Mouse (Mus musculus) myocyte (in vitro differentiated cells): ENCODE results near the gene Afmid. TPM values are rescaled to one million over a fixed set of nuclear protein-coding genes. Genes with fewer than 3 reads are reported as not detected.
A peak's percentile ranks its signal among the peaks of the same experiment; 100 is the strongest.

ENCODE experiments used
- H3K27me3 ChIP-seq: one replicate; pipeline ENCODE4 v1.6.1; 2011; ENCODE audit not compliant: control insufficient read depth, insufficient read depth, insufficient read length
- H3K36me3 ChIP-seq: one replicate; pipeline ENCODE4 v1.6.1; 2011; ENCODE audit not compliant: control insufficient read depth, insufficient read depth
- H3K4me2 ChIP-seq: one replicate; pipeline ENCODE4 v1.6.1; 2011; ENCODE audit warnings: low read depth, control low read depth
- H3K4me3 ChIP-seq: one replicate; pipeline ENCODE4 v1.5.1; 2011; ENCODE audit warnings: mild to moderate bottlenecking, control low read depth, moderate library complexity
- H3K79me2 ChIP-seq: one replicate; pipeline ENCODE4 v1.6.1; 2011; ENCODE audit not compliant: control insufficient read depth, insufficient read depth
- H3ac ChIP-seq: one replicate; pipeline ENCODE4 v1.6.1; 2011; ENCODE audit not compliant: control insufficient read depth, insufficient read length
- CEBPB ChIP-seq: IDR thresholded peaks from 2 replicates; pipeline ENCODE4 v1.6.1; 2011; ENCODE audit warnings: mild to moderate bottlenecking, moderate library complexity; ENCODE audit not compliant: poor library complexity, insufficient read depth, severe bottlenecking
- E2F4 ChIP-seq: IDR thresholded peaks from one replicate; pipeline ENCODE4 v1.6.1; 2011; ENCODE audit warnings: mild to moderate bottlenecking, control low read depth, moderate library complexity; ENCODE audit not compliant: insufficient read depth
- MAX ChIP-seq: IDR thresholded peaks from one replicate; pipeline ENCODE4 v1.6.1; 2011; ENCODE audit warnings: low read depth, mild to moderate bottlenecking, control low read depth
- MYOD1 ChIP-seq, 3 experiments: IDR thresholded peaks; one replicate each; pipeline ENCODE4 v1.6.1; 2011; ENCODE audit warnings: control low read depth in 2 of 3, low read depth in 2 of 3, mild to moderate bottlenecking in 2 of 3, moderate library complexity in 1 of 3; ENCODE audit not compliant: insufficient read length in 2 of 3, control insufficient read depth in 1 of 3
- MYOG ChIP-seq, 3 experiments: IDR thresholded peaks; one replicate each; pipeline ENCODE4 v1.6.1; 2011; ENCODE audit warnings: control low read depth in 2 of 3, low read depth in 2 of 3, mild to moderate bottlenecking in 2 of 3; ENCODE audit not compliant: insufficient read length in 2 of 3, control insufficient read depth in 1 of 3, insufficient read depth in 1 of 3
- POLR2A ChIP-seq: IDR thresholded peaks from one replicate; pipeline ENCODE4 v1.6.1; 2011; ENCODE audit warnings: low read depth, mild to moderate bottlenecking, control low read depth, moderate library complexity; ENCODE audit not compliant: insufficient read length
- POLR2AphosphoS2 ChIP-seq: IDR thresholded peaks from one replicate; pipeline ENCODE4 v1.6.1; 2011; ENCODE audit warnings: low read depth, control low read depth; ENCODE audit not compliant: insufficient read length
- REST ChIP-seq: IDR thresholded peaks from one replicate; pipeline ENCODE4 v1.6.1; 2011; ENCODE audit warnings: mild to moderate bottlenecking, control low read depth, moderate library complexity; ENCODE audit not compliant: insufficient read depth, insufficient read length
- SRF ChIP-seq: IDR thresholded peaks from one replicate; pipeline ENCODE4 v1.6.1; 2011; ENCODE audit warnings: low read depth; ENCODE audit not compliant: control insufficient read depth, insufficient read length
- TCF12 ChIP-seq: IDR thresholded peaks from one replicate; pipeline ENCODE4 v1.6.1; 2011; ENCODE audit warnings: mild to moderate bottlenecking, control low read depth; ENCODE audit not compliant: poor library complexity, insufficient read depth, severe bottlenecking
- TCF3 ChIP-seq: IDR thresholded peaks from one replicate; pipeline ENCODE4 v1.6.1; 2011; ENCODE audit warnings: low read depth, control low read depth; ENCODE audit not compliant: insufficient read length
- USF1 ChIP-seq: IDR thresholded peaks from one replicate; pipeline ENCODE4 v1.6.1; 2011; ENCODE audit warnings: low read depth, mild to moderate bottlenecking, control low read depth, moderate library complexity
- polyA plus RNA-seq: library from polyadenylated mRNA; unstranded; fragments of >200 nt; fragmentation: generic; extraction: Trizol; gene quantifications from one replicate; pipeline ENCODE4 v1.2.1, GENCODE M21; 2012; ENCODE audit warnings: missing spikeins

Afmid gene
- polyA plus RNA-seq, 1 experiment, result 6.1 TPM

DNA sequence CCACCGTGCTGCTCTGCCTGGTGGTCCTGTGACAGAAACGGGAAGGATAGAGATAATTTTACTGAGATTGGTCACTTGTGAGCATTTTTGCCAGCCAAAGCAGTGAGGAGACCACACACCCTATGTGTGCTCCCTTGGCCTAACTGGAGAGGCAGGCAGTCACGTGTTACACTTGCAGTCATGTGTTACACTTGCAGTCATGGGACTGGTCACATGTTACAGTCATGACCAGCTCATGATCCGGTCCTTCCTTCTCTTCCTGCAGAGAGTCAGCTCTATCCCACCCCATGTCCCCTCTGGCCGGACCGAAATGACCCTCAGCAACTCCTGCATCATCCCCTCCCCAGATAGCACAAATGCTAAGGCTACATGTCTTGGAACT lies 55.2 kb downstream of the Afmid start:
- no peak for TF ChIP-seq POLR2AphosphoS2
- no peak for TF ChIP-seq REST
- TF ChIP-seq USF1, result peak; percentile 44
- TF ChIP-seq SRF, result no peak
- no peak for TF ChIP-seq TCF3
- H3K27me3 ChIP-seq, result no peaks in the 10 kb centered on the region

DNA sequence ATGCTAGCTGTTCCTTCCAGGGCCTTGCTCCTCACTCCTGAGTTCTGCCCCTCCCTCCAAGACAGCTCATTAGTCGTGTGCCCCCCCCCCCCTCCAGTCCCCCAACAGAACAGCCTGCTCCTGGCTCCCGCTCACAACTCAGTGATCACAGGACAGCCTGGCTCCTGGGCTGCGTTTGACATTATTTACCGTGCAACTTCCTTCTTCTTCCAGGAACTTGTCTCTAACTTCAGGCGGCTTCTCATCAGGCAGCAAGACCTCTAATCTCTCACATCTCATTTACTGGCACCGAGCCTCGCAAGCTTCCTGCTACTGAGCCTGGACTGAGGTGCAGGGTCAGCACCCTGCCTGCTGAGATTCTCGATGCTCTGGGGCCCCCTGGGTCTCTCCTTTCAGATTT lies 56.1 kb downstream of the Afmid start:
- Histone ChIP-seq H3K27me3 (no peaks in the 10 kb centered on the region), H3K79me2 (no peaks in the 10 kb centered on the region), H3ac (no peak overlapping the region), H3K36me3 (no peaks in the 10 kb centered on the region), H3K4me2 (no peak overlapping the region), H3K4me3 (no peak overlapping the region)
- TF ChIP-seq POLR2A (no peak), MYOG (IDR thresholded peaks at IDR 0.05; ENCODE audit: control insufficient read depth in 1 of 3, insufficient read depth in 1 of 3, insufficient read length in 2 of 3, low read depth in 2 of 3) (no peak), MYOD1 (IDR thresholded peaks at IDR 0.05; ENCODE audit: control insufficient read depth in 1 of 3, insufficient read length in 2 of 3, low read depth in 2 of 3) (no peak), REST (no peak), USF1 (no peak), TCF12 (no peak), TCF3 (no peak), E2F4 (no peak), POLR2AphosphoS2 (no peak), CEBPB (no peak), SRF (no peak), MAX (no peak)

More for the DNA sequence above, 55.2 kb downstream of the Afmid start:
- Histone ChIP-seq H3ac (no peak overlapping the region), H3K79me2 (no peaks in the 10 kb centered on the region), H3K4me2 (no peak overlapping the region), H3K4me3 (no peak overlapping the region), H3K36me3 (no peaks in the 10 kb centered on the region)

DNA sequence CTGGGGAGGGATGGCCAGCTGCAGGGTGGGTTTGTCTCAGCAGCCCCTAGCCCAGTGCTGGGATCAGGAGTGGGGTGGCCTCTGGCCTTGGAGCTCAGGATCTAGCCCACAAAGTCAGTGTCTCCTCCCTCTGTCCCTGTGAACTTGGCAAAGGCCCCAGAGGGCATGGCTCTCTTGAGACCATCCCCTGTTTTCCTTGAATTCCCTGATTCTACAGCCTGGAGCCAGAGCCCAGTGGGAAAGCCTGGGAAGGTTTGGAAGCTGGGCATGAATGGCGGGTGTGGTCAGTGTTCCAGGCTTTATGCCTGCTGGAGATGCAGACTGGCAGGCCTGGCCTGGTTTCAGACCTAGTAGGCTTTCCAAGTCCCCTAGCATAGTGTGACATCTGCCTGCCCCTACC lies 56.5 kb downstream of the Afmid start:
- H3K4me3 ChIP-seq, result no peak overlapping the region
- H3K27me3 ChIP-seq, result no peaks in the 10 kb centered on the region
- TF ChIP-seq POLR2AphosphoS2, result no peak
- no peak for TF ChIP-seq TCF3
- TF ChIP-seq POLR2A, result no peak
- no peak for TF ChIP-seq MYOD1 (IDR thresholded peaks at IDR 0.05; ENCODE audit: control insufficient read depth in 1 of 3, insufficient read length in 2 of 3, low read depth in 2 of 3)
- no peak for TF ChIP-seq E2F4
- no peak for TF ChIP-seq REST
- no peak for TF ChIP-seq SRF
- no peak for TF ChIP-seq CEBPB
- TF ChIP-seq USF1, result no peak
- TF ChIP-seq MYOG (IDR thresholded peaks at IDR 0.05; ENCODE audit: control insufficient read depth in 1 of 3, insufficient read depth in 1 of 3, insufficient read length in 2 of 3, low read depth in 2 of 3), result no peak
- TF ChIP-seq TCF12, result no peak
- no peak for TF ChIP-seq MAX
- H3K4me2 ChIP-seq, result no peak overlapping the region
- no peaks in the 10 kb centered on the region for H3K79me2 ChIP-seq
- no peak overlapping the region for H3ac ChIP-seq
- no peaks in the 10 kb centered on the region for H3K36me3 ChIP-seq

DNA sequence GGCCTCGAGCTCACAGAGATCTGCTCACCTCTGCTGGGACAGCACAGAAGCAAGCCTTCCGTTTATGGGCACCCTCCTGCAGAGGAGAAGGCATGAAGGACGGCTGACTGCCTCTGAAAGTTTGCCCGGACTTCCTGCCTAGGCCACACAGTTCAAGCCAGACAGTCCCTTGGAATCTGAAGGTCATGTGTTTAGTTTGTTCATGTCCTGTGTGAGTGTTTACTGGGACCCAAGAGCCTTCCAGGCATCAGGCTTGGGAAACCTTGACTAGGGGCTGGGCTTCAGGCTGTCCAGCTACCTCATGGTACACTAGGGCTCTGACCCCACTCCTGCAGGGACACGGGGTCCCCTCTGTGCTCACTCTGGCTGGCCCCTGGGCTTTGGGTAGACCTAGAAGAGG lies 60.3 kb downstream of the Afmid start:
- H3ac ChIP-seq, result no peak overlapping the region
- no peaks in the 10 kb centered on the region for H3K27me3 ChIP-seq
- H3K4me2 ChIP-seq, result no peak overlapping the region
- no peak overlapping the region for H3K4me3 ChIP-seq
- no peaks in the 10 kb centered on the region for H3K36me3 ChIP-seq
- H3K79me2 ChIP-seq, result no peaks in the 10 kb centered on the region
- no peak for TF ChIP-seq USF1
- no peak for TF ChIP-seq MYOG (IDR thresholded peaks at IDR 0.05; ENCODE audit: control insufficient read depth in 1 of 3, insufficient read depth in 1 of 3, insufficient read length in 2 of 3, low read depth in 2 of 3)
- no peak for TF ChIP-seq CEBPB
- TF ChIP-seq MYOD1 (IDR thresholded peaks at IDR 0.05; ENCODE audit: control insufficient read depth in 1 of 3, insufficient read length in 2 of 3, low read depth in 2 of 3), result no peak
- TF ChIP-seq MAX, result no peak
- TF ChIP-seq TCF3, result no peak
- TF ChIP-seq POLR2AphosphoS2, result no peak
- no peak for TF ChIP-seq E2F4
- TF ChIP-seq TCF12, result no peak
- no peak for TF ChIP-seq REST
- no peak for TF ChIP-seq SRF

DNA sequence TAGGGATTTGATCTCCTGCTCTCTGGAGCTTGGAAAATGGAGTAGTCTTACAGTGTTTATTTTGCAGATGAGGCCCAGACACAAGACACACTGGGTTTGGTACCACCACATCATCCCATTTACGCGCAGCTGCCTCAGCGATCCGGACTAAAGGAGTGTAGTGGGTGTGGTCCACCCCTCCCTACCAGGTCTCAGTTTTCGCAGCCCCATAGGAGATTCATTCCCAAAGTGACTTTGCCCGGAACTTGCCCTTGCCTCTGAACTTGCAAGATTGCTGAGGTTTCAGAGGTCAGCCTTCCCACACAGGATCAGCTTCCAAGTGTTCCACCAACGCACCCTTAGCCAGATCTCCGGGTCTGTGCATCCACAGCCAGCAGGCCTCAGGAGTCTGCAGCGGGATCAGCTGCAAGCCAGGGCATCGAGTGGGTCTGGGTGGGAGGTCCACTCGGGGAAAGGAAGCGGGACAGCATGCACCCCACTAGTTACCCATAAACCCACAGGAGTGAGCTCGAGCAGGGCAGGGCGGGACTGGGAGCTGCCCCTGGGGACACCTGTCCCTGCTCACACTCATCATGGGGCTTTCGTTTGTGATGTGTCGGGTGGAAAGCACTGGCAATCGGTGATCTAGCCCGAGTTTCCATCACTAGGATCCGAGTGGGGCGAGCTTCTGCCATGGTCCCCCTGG lies 62.6 kb downstream of the Afmid start:
- Histone ChIP-seq H3K4me3 (no peak overlapping the region), H3ac (no peak overlapping the region), H3K27me3 (no peaks in the 10 kb centered on the region), H3K36me3 (no peaks in the 10 kb centered on the region), H3K79me2 (no peaks in the 10 kb centered on the region), H3K4me2 (peak overlapping the region; percentile 22)
- TF ChIP-seq E2F4 (no peak), TCF12 (no peak), MYOG (IDR thresholded peaks at IDR 0.05; ENCODE audit: control insufficient read depth in 1 of 3, insufficient read depth in 1 of 3, insufficient read length in 2 of 3, low read depth in 2 of 3) (peak in 1 of 3 experiments; percentile 34), CEBPB (no peak), MYOD1 (IDR thresholded peaks at IDR 0.05; ENCODE audit: control insufficient read depth in 1 of 3, insufficient read length in 2 of 3, low read depth in 2 of 3) (peak in 1 of 3 experiments; percentile 49), REST (no peak), MAX (no peak)
